Mouse (Mus musculus): ENCODE data around the gene Wdr62. TPM values are rescaled to one million over a fixed set of nuclear protein-coding genes. Genes with fewer than 3 reads are reported as not detected.

The Wdr62 gene
- polyA plus RNA-seq, 1 experiment from 2014 or later, result 11.3 TPM

DNA sequence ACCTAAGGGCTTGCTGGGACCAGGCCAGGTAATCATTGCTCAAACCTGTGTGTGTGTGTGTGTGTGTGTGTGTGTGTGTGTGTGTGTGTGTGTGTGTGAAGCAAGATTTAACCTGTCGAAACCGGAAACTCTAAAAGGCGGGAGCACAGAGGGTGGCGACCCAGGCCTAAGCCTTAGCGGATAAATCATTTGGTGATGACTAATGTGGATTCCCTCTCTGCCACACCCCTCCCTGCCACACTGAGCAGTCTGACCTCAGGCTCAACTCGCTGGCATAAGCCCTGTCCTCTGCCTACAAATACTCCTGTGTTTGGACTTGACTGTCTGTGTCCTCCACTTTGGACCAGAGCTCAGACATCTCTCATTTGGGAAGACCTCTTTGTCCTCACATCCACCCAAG, 84.0 kb downstream of the Wdr62 start:
- no peaks in the 10 kb centered on the region for H3K9me3 ChIP-seq (ENCODE audit: control insufficient read depth, low read length)
- H3K4me1 ChIP-seq (ENCODE audit: control insufficient read depth, insufficient read depth, low read length), result peaks cover 14% of the 10 kb centered on the region
- H3K36me3 ChIP-seq (ENCODE audit: control insufficient read depth, insufficient read depth, low read length), result no peaks in the 10 kb centered on the region; the same call in 1 of the 2 replicates
- 81% methylated on average over 6 of the region's 6 CpGs for WGBS
- H3K4me3 ChIP-seq (ENCODE audit: low read depth, low read length), result no peak overlapping the region
- DNase-seq (ENCODE audit: low spot score, missing footprints) (no peak), ATAC-seq (ENCODE audit: low FRiP score) (no peak)
- no peak overlapping the region for H3K4me2 ChIP-seq
- no peak overlapping the region for H3K9ac ChIP-seq (ENCODE audit: low read length)
- H3K27ac ChIP-seq (ENCODE audit: low read depth, low read length), result no peak overlapping the region
- no peaks in the 10 kb centered on the region for H3K27me3 ChIP-seq (ENCODE audit: control insufficient read depth, insufficient read depth, low read length)

DNA sequence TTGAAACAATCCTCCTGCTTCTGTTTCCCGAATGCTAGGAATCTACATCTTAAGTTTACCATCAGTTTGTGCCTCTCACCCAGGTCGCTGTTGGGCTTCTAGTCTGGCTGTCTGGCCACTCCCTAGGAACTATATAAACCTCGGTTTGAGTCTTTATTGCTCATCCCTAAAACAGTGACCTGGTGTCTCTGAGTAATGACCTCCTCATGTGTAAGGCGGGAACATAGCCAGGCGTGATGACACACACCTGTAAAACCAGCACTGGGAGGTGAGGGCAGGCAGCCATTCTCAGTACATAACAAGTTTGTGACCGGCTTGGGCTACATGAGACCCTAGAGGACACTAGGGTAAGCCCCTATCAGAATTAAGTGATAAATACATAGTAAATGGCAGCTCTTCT, 84.8 kb downstream of the Wdr62 start:
- Histone ChIP-seq H3K27ac (ENCODE audit: low read depth, low read length) (no peak overlapping the region), H3K9ac (ENCODE audit: low read length) (peak overlapping the region; percentile 69; the same call in 1 of the 2 replicates), H3K9me3 (ENCODE audit: control insufficient read depth, low read length) (no peaks in the 10 kb centered on the region), H3K36me3 (ENCODE audit: control insufficient read depth, insufficient read depth, low read length) (no peaks in the 10 kb centered on the region; the same call in 1 of the 2 replicates), H3K27me3 (ENCODE audit: control insufficient read depth, insufficient read depth, low read length) (no peaks in the 10 kb centered on the region), H3K4me2 (peak overlapping the region; percentile 85; the same call in 1 of the 2 replicates), H3K4me3 (ENCODE audit: low read depth, low read length) (peak overlapping the region; percentile 64; the same call in 1 of the 2 replicates), H3K4me1 (ENCODE audit: control insufficient read depth, insufficient read depth, low read length) (peaks cover 14% of the 10 kb centered on the region)
- DNase-seq (ENCODE audit: low spot score, missing footprints) (no peak), ATAC-seq (ENCODE audit: low FRiP score) (no peak)
- 80% methylated on average over 6 of the region's 6 CpGs for WGBS

DNA sequence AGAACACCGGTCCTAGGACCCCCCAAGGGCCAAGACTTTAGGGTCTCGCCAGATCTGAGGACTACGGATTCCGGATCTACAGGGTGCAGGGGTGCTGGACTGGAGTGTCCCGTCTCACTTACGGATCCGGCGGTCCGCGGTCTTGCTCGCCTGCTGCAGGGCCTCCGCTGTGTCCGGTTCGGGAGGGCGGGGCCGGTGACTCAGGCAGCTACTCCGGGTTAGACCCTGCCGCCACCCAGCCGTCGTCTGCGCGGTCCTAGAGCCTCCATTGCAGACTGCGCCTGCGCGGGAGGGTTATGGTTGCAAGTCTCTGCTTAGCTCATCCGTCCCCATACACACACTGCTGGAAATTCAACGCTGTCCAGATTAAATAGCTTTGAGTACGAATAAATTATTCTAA, 85.3 kb downstream of the Wdr62 start:
- ATAC-seq (ENCODE audit: low FRiP score) (peak; percentile 89), DNase-seq (ENCODE audit: low spot score, missing footprints) (peak; percentile 98)
- peaks cover 14% of the 10 kb centered on the region for H3K4me1 ChIP-seq (ENCODE audit: control insufficient read depth, insufficient read depth, low read length)
- peak overlapping the region; percentile 64 for H3K4me3 ChIP-seq (ENCODE audit: low read depth, low read length)
- H3K4me2 ChIP-seq, result peak overlapping the region; percentile 85
- 1% methylated on average over 28 of the region's 28 CpGs for WGBS
- H3K27ac ChIP-seq (ENCODE audit: low read depth, low read length), result peak overlapping the region; percentile 25
- H3K27me3 ChIP-seq (ENCODE audit: control insufficient read depth, insufficient read depth, low read length), result no peaks in the 10 kb centered on the region
- H3K9ac ChIP-seq (ENCODE audit: low read length), result peak overlapping the region; percentile 69
- H3K9me3 ChIP-seq (ENCODE audit: control insufficient read depth, low read length), result no peaks in the 10 kb centered on the region
- H3K36me3 ChIP-seq (ENCODE audit: control insufficient read depth, insufficient read depth, low read length), result no peaks in the 10 kb centered on the region; the same call in 1 of the 2 replicates

DNA sequence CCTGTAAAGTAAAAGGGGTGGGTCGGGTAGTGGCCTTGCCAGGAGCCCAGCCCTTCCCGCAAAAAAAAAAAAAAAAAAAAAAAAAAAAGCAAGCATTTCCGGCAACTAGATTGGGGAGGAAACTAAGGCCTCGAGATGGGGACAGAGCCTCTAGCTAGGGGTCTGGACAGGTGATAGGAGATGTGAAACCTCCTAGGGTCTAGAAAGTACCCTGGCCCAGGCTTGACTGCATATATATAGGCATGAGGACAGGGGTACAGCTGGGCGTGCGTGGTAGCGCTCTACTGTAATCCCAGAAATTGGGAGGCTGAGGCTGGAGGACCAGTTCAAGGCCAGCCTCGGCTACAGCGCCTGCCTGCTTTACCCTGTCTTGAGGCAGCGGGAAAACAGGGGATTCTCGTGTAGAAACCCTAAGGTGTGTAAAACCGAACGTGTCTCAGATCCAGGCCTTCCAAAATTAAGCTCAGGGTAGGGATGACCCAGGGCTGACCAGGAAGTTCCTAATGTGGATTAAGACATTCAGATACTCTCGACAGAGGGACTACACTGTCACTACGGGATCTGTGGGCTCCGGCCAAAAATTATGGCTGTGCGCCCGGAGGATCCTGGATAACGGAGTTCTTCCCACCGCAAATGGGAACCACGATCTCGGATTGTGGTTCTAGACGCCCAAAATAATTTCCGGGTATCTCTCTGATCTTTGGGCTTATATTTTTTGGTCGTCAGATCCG, 86.0 kb downstream of the Wdr62 start:
- H3K4me1 ChIP-seq (ENCODE audit: control insufficient read depth, insufficient read depth, low read length), result peaks cover 14% of the 10 kb centered on the region
- no peaks in the 10 kb centered on the region; the same call in 1 of the 2 replicates for H3K36me3 ChIP-seq (ENCODE audit: control insufficient read depth, insufficient read depth, low read length)
- H3K27me3 ChIP-seq (ENCODE audit: control insufficient read depth, insufficient read depth, low read length), result no peaks in the 10 kb centered on the region
- peak overlapping the region; percentile 69 for H3K9ac ChIP-seq (ENCODE audit: low read length)
- H3K4me2 ChIP-seq, result peak overlapping the region; percentile 85
- ATAC-seq (ENCODE audit: low FRiP score) (peak; percentile 35), DNase-seq (ENCODE audit: low spot score, missing footprints) (peak; percentile 95)
- 0% methylated on average over 26 of the region's 26 CpGs for WGBS
- H3K9me3 ChIP-seq (ENCODE audit: control insufficient read depth, low read length), result no peaks in the 10 kb centered on the region
- peak overlapping the region; percentile 25 for H3K27ac ChIP-seq (ENCODE audit: low read depth, low read length)
- H3K4me3 ChIP-seq (ENCODE audit: low read depth, low read length), result peak overlapping the region; percentile 64

DNA sequence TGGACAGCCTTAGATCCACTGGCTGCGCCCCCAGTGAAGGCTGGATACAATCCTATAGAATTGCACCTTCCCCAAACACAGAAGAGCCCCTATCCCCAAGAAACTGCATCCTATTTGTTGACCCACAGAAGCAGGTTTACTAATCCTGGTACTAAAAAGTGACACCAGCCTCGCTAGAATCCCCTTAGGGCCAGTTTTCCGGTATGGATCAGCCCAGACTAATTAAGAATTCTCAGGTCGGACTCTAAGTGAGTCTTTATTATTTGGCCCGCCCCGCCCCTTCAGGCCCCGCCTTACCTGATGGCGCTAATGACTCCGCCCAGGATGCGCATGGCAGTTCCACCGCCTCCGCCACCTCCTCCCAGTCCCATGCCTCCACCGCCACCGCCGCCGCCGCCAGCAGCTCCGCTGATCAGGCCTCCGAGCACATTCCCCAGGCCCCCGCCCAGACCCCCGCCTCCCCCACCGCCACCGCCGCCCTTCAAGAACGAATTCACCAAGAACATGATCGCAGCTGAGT, 86.6 kb downstream of the Wdr62 start:
- ATAC-seq (ENCODE audit: low FRiP score) (peak; percentile 59), DNase-seq (ENCODE audit: low spot score, missing footprints) (peak; percentile 93)
- Histone ChIP-seq H3K4me3 (ENCODE audit: low read depth, low read length) (peak overlapping the region; percentile 64), H3K27ac (ENCODE audit: low read depth, low read length) (peak overlapping the region; percentile 25; the same call in 1 of the 2 replicates), H3K9me3 (ENCODE audit: control insufficient read depth, low read length) (no peaks in the 10 kb centered on the region), H3K27me3 (ENCODE audit: control insufficient read depth, insufficient read depth, low read length) (no peaks in the 10 kb centered on the region), H3K36me3 (ENCODE audit: control insufficient read depth, insufficient read depth, low read length) (no peaks in the 10 kb centered on the region; the same call in 1 of the 2 replicates), H3K4me1 (ENCODE audit: control insufficient read depth, insufficient read depth, low read length) (peaks cover 14% of the 10 kb centered on the region), H3K4me2 (peak overlapping the region; percentile 85), H3K9ac (ENCODE audit: low read length) (peak overlapping the region; percentile 69)
- 1% methylated on average over 26 of the region's 26 CpGs for WGBS

DNA sequence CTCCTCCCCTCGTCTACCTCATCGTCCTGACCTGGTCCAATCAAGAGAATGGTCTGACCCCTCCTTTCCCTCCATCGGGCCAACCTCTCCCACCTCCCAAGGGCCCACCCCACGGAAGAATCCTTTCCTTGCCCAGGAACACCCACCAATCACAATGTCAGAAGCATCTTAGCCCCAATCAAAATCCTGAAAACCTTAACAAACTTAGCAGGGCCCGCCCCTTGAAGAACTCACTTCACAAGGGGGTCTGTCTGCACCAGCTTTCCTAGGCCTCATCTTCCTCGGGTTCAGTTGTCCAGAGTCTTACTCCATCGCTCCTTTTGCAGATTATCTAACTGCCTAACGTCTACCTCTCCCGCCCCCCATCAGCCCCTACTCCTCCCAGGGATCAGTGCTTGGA, 87.2 kb downstream of the Wdr62 start:
- Histone ChIP-seq H3K9me3 (ENCODE audit: control insufficient read depth, low read length) (no peaks in the 10 kb centered on the region), H3K27me3 (ENCODE audit: control insufficient read depth, insufficient read depth, low read length) (no peaks in the 10 kb centered on the region), H3K27ac (ENCODE audit: low read depth, low read length) (no peak overlapping the region), H3K9ac (ENCODE audit: low read length) (peak overlapping the region; percentile 69; the same call in 1 of the 2 replicates), H3K36me3 (ENCODE audit: control insufficient read depth, insufficient read depth, low read length) (peaks cover 3% of the 10 kb centered on the region; the same call in 1 of the 2 replicates), H3K4me3 (ENCODE audit: low read depth, low read length) (peak overlapping the region; percentile 64), H3K4me1 (ENCODE audit: control insufficient read depth, insufficient read depth, low read length) (peaks cover 14% of the 10 kb centered on the region), H3K4me2 (peak overlapping the region; percentile 85)
- WGBS, result 20% methylated on average over 9 of the region's 9 CpGs
- no peak for ATAC-seq (ENCODE audit: low FRiP score)
- no peak for DNase-seq (ENCODE audit: low spot score, missing footprints)

DNA sequence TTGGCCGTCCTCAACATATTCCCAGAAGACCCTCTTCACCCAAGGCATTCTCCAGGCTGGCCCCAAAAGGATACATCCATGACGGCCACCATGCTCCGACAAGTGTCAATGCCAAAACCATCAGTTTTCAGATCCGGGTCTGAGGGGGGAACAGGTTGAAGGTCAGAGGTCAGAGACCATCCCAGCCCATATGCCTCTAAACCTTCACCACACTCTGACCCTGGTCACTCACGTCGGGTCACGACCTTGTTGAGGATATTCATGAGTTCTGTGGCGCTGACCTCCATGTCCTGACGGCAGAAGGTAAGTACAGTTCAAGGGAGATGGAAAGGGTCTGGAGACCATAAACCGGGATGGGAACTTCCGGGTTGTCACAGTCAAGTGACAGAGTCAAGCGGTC, 88.1 kb downstream of the Wdr62 start:
- Histone ChIP-seq H3K4me2 (no peak overlapping the region), H3K4me3 (ENCODE audit: low read depth, low read length) (no peak overlapping the region), H3K36me3 (ENCODE audit: control insufficient read depth, insufficient read depth, low read length) (peaks cover 9% of the 10 kb centered on the region; the same call in 1 of the 2 replicates), H3K27ac (ENCODE audit: low read depth, low read length) (no peak overlapping the region), H3K4me1 (ENCODE audit: control insufficient read depth, insufficient read depth, low read length) (peaks cover 14% of the 10 kb centered on the region), H3K9me3 (ENCODE audit: control insufficient read depth, low read length) (no peaks in the 10 kb centered on the region), H3K27me3 (ENCODE audit: control insufficient read depth, insufficient read depth, low read length) (no peaks in the 10 kb centered on the region), H3K9ac (ENCODE audit: low read length) (no peak overlapping the region)
- DNase-seq (ENCODE audit: low spot score, missing footprints) (no peak), ATAC-seq (ENCODE audit: low FRiP score) (no peak)
- 90% methylated on average over 12 of the region's 12 CpGs for WGBS
